Mouse (Mus musculus): ENCODE measurements at regions not wholly inside any gene's neighbourhood (a gene's known extent, or its start where the extent isn't known, plus 50 kb on each side); places are given as distances from the start of the nearest gene placed in this dataset.

DNA sequence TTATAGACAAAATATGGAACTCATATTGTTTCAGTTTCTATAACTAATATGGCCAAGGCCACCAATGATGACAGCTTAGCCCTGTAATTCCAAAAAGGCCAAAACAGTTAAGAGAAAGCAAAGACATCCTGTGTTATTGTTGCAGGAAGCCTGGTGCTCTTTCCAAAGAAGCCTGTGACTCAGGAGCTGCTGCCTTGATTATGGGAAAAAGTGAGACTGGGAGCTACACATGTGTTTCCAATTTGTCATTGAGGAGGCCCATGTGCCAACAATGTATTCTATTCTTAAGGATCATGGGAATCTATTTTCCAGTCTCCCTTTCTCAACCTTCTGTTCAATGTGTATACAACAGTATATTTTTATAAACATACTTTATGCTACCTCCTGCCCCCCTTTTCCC, 123.3 kb downstream of the Kcne4 start:
- TF ChIP-seq CTCF (IDR thresholded peaks at IDR 0.05; ENCODE audit: borderline replicate concordance, extremely low read depth, insufficient read depth, insufficient read length) (no peak), POLR2A (IDR thresholded peaks at IDR 0.05; ENCODE audit: borderline replicate concordance, extremely low read depth, insufficient read depth, insufficient read length, poor library complexity, severe bottlenecking) (no peak)

Data from brain, embryonic 14.5 days (tissue).